Mouse (Mus musculus): ENCODE measurements around the gene Ppil4. TPM values are rescaled to one million over a fixed set of nuclear protein-coding genes. Genes with fewer than 3 reads are reported as not detected.

Gene Ppil4
- total and polyA plus RNA-seq, 3 experiments: 26.4 to 45.9 (median 41.5) TPM

- no peak overlapping the region for H3K27ac ChIP-seq (ENCODE audit: insufficient read depth, low read depth)
- no peaks in the 10 kb centered on the region for H3K9me3 ChIP-seq (replicated peaks; ENCODE audit: low read length)
- no peak for TF ChIP-seq ZC3H11A (IDR thresholded peaks at IDR 0.05; ENCODE audit: low read depth, low read length)
- TF ChIP-seq MAZ (IDR thresholded peaks at IDR 0.05; ENCODE audit: low read depth, low read length): no peak
- TF ChIP-seq NELFE (IDR thresholded peaks at IDR 0.05; ENCODE audit: low read depth, low read length): no peak
- no peak for TF ChIP-seq MXI1 (IDR thresholded peaks at IDR 0.05; ENCODE audit: low read depth, low read length)
- peaks cover 23 to 58% of the 10 kb centered on the region in 2 experiments for H3K36me3 ChIP-seq (replicated peaks in 1 of 2; ENCODE audit: control insufficient read depth in 1 of 2, insufficient read depth in 1 of 2, low read length in 1 of 2)
- dilution Hi-C loops (cut with MboI; ENCODE audit: extremely low pct_ligation_motif_present, extremely low pct_unique_long_range_greater_than_20kb, low sequenced_read_pairs): no loop called here
- no peak overlapping the region for H3K4me2 ChIP-seq (ENCODE audit: insufficient read depth, low read depth, poor library complexity, severe bottlenecking)
- H3K27me3 ChIP-seq (replicated peaks): no peaks in the 10 kb centered on the region
- DNase-seq (ENCODE audit: extremely low read depth): no peak
- H3K9ac ChIP-seq (ENCODE audit: insufficient read depth, low read depth): no peak overlapping the region
- in situ Hi-C loops (cut with MboI; ENCODE audit: low pct_ligation_motif_present, low pct_unique_long_range_greater_than_20kb, low sequenced_read_pairs): no loop called here
- no peaks in the 10 kb centered on the region for H3K79me2 ChIP-seq (replicated peaks; ENCODE audit: control insufficient read depth, extremely low read depth, insufficient read depth, poor library complexity, severe bottlenecking)
- H3K4me1 ChIP-seq (ENCODE audit: control insufficient read depth in 1 of 2, insufficient read depth in 2 of 2): peaks cover 0 to 3% of the 10 kb centered on the region in 2 experiments; a peak in 1 of 4 replicates
- no peak overlapping the region for H3K4me3 ChIP-seq (replicated peaks in 1 of 3; ENCODE audit: low read depth in 2 of 3, low read length in 2 of 3, poor library complexity in 1 of 3)
These were observed 78.8 kb downstream of the Ppil4 start for GRCm38 (mm10) chr10:7871381-7872020.

Other genes starting within 250 kb of the Ppil4 start
- gene Lrp11, start 203.1 kb upstream of the Ppil4 start, total RNA-seq (2012; rRNA removed): 4.7 and 5.4 TPM in 2 replicates
- gene Lrp11, start 203.1 kb upstream of the Ppil4 start, total RNA-seq (2014; rRNA removed): 4.9 and 5.1 TPM in 2 replicates
- gene Lrp11, start 203.1 kb upstream of the Ppil4 start, polyA plus RNA-seq (2012; ENCODE audit: insufficient read length, low read depth): 4.4 and 6.0 TPM in 2 replicates
- 47.9 and 53.8 TPM in 2 replicates for gene Nup43, start 125.4 kb upstream of the Ppil4 start, total RNA-seq (2012; rRNA removed)
- 117 and 138 TPM in 2 replicates for gene Nup43, start 125.4 kb upstream of the Ppil4 start, total RNA-seq (2014; rRNA removed)
- 66.7 and 73.5 TPM in 2 replicates for gene Nup43, start 125.4 kb upstream of the Ppil4 start, polyA plus RNA-seq (2012; ENCODE audit: insufficient read length, low read depth)
- gene Pcmt1, start 111.8 kb upstream of the Ppil4 start, total RNA-seq (2012; rRNA removed): 44.4 and 53.7 TPM in 2 replicates
- gene Pcmt1, start 111.8 kb upstream of the Ppil4 start, total RNA-seq (2014; rRNA removed): 62.2 and 64.5 TPM in 2 replicates
- gene Pcmt1, start 111.8 kb upstream of the Ppil4 start, polyA plus RNA-seq (2012; ENCODE audit: insufficient read length, low read depth): 56.5 and 58.2 TPM in 2 replicates
- gene Lats1, start 111.7 kb upstream of the Ppil4 start, total RNA-seq (2012; rRNA removed): 8.5 and 9.2 TPM in 2 replicates
- 12.4 and 13.4 TPM in 2 replicates for gene Lats1, start 111.7 kb upstream of the Ppil4 start, total RNA-seq (2014; rRNA removed)
- 11.6 and 12.3 TPM in 2 replicates for gene Lats1, start 111.7 kb upstream of the Ppil4 start, polyA plus RNA-seq (2012; ENCODE audit: insufficient read length, low read depth)
- 36.2 and 37.3 TPM in 2 replicates for gene Katna1, start 66.9 kb upstream of the Ppil4 start, total RNA-seq (2012; rRNA removed)
- 58.5 and 64.2 TPM in 2 replicates for gene Katna1, start 66.9 kb upstream of the Ppil4 start, total RNA-seq (2014; rRNA removed)
- 45.6 and 47.4 TPM in 2 replicates for gene Katna1, start 66.9 kb upstream of the Ppil4 start, polyA plus RNA-seq (2012; ENCODE audit: insufficient read length, low read depth)
- 11.7 and 12.7 TPM in 2 replicates for gene Ginm1, start 67 bp upstream of the Ppil4 start, total RNA-seq (2012; rRNA removed)
- gene Ginm1, start 67 bp upstream of the Ppil4 start, total RNA-seq (2014; rRNA removed): 33.9 and 38.2 TPM in 2 replicates
- 22.5 and 27.3 TPM in 2 replicates for gene Ginm1, start 67 bp upstream of the Ppil4 start, polyA plus RNA-seq (2012; ENCODE audit: insufficient read length, low read depth)
- gene Zc3h12d, start 39.6 kb downstream of the Ppil4 start, total RNA-seq (2012; rRNA removed): 13.4 and 16.3 TPM in 2 replicates
- 10.7 and 11.8 TPM in 2 replicates for gene Zc3h12d, start 39.6 kb downstream of the Ppil4 start, total RNA-seq (2014; rRNA removed)
- 22.5 and 28.0 TPM in 2 replicates for gene Zc3h12d, start 39.6 kb downstream of the Ppil4 start, polyA plus RNA-seq (2012; ENCODE audit: insufficient read length, low read depth)
- gene Tab2, start 163.3 kb downstream of the Ppil4 start, total RNA-seq (2012; rRNA removed): 12.7 and 13.7 TPM in 2 replicates
- gene Tab2, start 163.3 kb downstream of the Ppil4 start, total RNA-seq (2014; rRNA removed): 30.4 and 30.9 TPM in 2 replicates
- gene Tab2, start 163.3 kb downstream of the Ppil4 start, polyA plus RNA-seq (2012; ENCODE audit: insufficient read length, low read depth): 34.1 and 43.5 TPM in 2 replicates